Mouse (Mus musculus) right cerebral cortex, postnatal 14 days (tissue): ENCODE data around the gene Mybpc1.
"Not testable (repeated sequence)": the region's sequence is repeated elsewhere in the genome, so short reads cannot be mapped to it uniquely, and the experiment has no call there.

Experiments
- DNase-seq: peaks from one replicate; pipeline ENCODE4 v3.0.0; 2022

Gene Mybpc1

GRCm38 (mm10) chr10:88547635-88548034 lies 57.3 kb downstream of the Mybpc1 start:
- DNase-seq: no peak

- DNase-seq: no peak
Observed at GRCm38 (mm10) chr10:88530631-88531030, 74.3 kb downstream of the Mybpc1 start.

- no peak for DNase-seq
Observed at GRCm38 (mm10) chr10:88524016-88524415, 80.9 kb downstream of the Mybpc1 start.

GRCm38 (mm10) chr10:88523212-88523611 lies 81.7 kb downstream of the Mybpc1 start:
- DNase-seq: no peak

- no peak for DNase-seq
Observed at GRCm38 (mm10) chr10:88522795-88523194, 82.2 kb downstream of the Mybpc1 start.

- not testable (repeated sequence) for DNase-seq
Observed at GRCm38 (mm10) chr10:88515049-88515448, 89.9 kb downstream of the Mybpc1 start.

GRCm38 (mm10) chr10:88514495-88514894 lies 90.5 kb downstream of the Mybpc1 start:
- peak; percentile 69 for DNase-seq

GRCm38 (mm10) chr10:88513574-88514135 lies 91.3 kb downstream of the Mybpc1 start:
- no peak for DNase-seq

- DNase-seq: no peak
Observed at GRCm38 (mm10) chr10:88511355-88511754, 93.6 kb downstream of the Mybpc1 start.

- DNase-seq: no peak
Observed at GRCm38 (mm10) chr10:88510503-88511271, 94.3 kb downstream of the Mybpc1 start.

GRCm38 (mm10) chr10:88507691-88508143 lies 97.2 kb downstream of the Mybpc1 start:
- DNase-seq: no peak

- DNase-seq: no peak
Observed at GRCm38 (mm10) chr10:88505256-88505655, 99.7 kb downstream of the Mybpc1 start.

- DNase-seq: no peak
Observed at GRCm38 (mm10) chr10:88504481-88504880, 100.5 kb downstream of the Mybpc1 start.

GRCm38 (mm10) chr10:88503421-88504314 lies 101.3 kb downstream of the Mybpc1 start, which contains the start of gene Chpt1:
Gene Chpt1, minus strand, starts transcription at chr10:88504073.
- peak; percentile 83 for DNase-seq

- DNase-seq: no peak
Observed at GRCm38 (mm10) chr10:88502919-88503318, 102.0 kb downstream of the Mybpc1 start.

GRCm38 (mm10) chr10:88501886-88502765 lies 102.8 kb downstream of the Mybpc1 start:
- no peak for DNase-seq

- no peak for DNase-seq
Observed at GRCm38 (mm10) chr10:88501370-88501769, 103.6 kb downstream of the Mybpc1 start.

- no peak for DNase-seq
Observed at GRCm38 (mm10) chr10:88499993-88500392, 105.0 kb downstream of the Mybpc1 start.

- no peak for DNase-seq
Observed at GRCm38 (mm10) chr10:88496864-88497564, 107.9 kb downstream of the Mybpc1 start.

- DNase-seq: no peak
Observed at GRCm38 (mm10) chr10:88494959-88495587, 109.9 kb downstream of the Mybpc1 start.

GRCm38 (mm10) chr10:88492658-88493057 lies 112.3 kb downstream of the Mybpc1 start:
- DNase-seq: no peak
